Mouse (Mus musculus) urinary bladder, postnatal 25 days (tissue): ENCODE measurements at regions not wholly inside any gene's neighbourhood (a gene's known extent, or its start where the extent isn't known, plus 50 kb on each side); places are given as distances from the start of the nearest gene placed in this dataset.

Experiments
- DNase-seq: peaks from one replicate; pipeline ENCODE4 v3.0.0; 2022; ENCODE audit warnings: low spot score

GRCm38 (mm10) chr2:114260397-114261071 is 59.3 kb upstream of the Zfp770 start:
- DNase-seq, result no peak

GRCm38 (mm10) chr2:114259539-114259938 is 58.3 kb upstream of the Zfp770 start:
- no peak for DNase-seq
